Mouse (Mus musculus) heart, postnatal 25 days (tissue): ENCODE results near the gene Rbx1. TPM values are rescaled to one million over a fixed set of nuclear protein-coding genes. Genes with fewer than 3 reads are reported as not detected.

Source experiments
- DNase-seq: peaks from one replicate; pipeline ENCODE4 v3.0.0; 2022; ENCODE audit warnings: low spot score
- intact Hi-C: fragments of 180-260 bp; cut with DNase I; formaldehyde crosslinking; loops from one replicate; pipeline ENCODE4 v1.15.1; 2025
- total RNA-seq, 2 experiments: library from RNA; stranded (reverse); gene quantifications; 2 replicates each; pipeline ENCODE4 v1.2.3; 2021

Rbx1 gene
- total RNA-seq, 2 experiments from 2014 or later = 116 to 128 TPM

- DNase-seq = no peak
- intact Hi-C loops = no loop called here
Measured at GRCm38 (mm10) chr15:81480977-81481379, 14.9 kb downstream of the Rbx1 start.

- DNase-seq = no peak
- intact Hi-C loops = no loop called here
Measured at GRCm38 (mm10) chr15:81482966-81483365, 16.9 kb downstream of the Rbx1 start.

- DNase-seq = no peak
- intact Hi-C loops = no loop called here
Measured at GRCm38 (mm10) chr15:81483691-81484090, 17.6 kb downstream of the Rbx1 start.

- DNase-seq = no peak
- intact Hi-C loops = no loop called here
Measured at GRCm38 (mm10) chr15:81485483-81485882, 19.4 kb downstream of the Rbx1 start.

GRCm38 (mm10) chr15:81503466-81503865, 37.4 kb downstream of the Rbx1 start:
- no peak for DNase-seq
- intact Hi-C loops = no loop called here

GRCm38 (mm10) chr15:81503995-81504394, 37.9 kb downstream of the Rbx1 start:
- intact Hi-C loops = no loop called here
- no peak for DNase-seq

- DNase-seq = no peak
- intact Hi-C loops = no loop called here
Measured at GRCm38 (mm10) chr15:81507201-81507600, 41.1 kb downstream of the Rbx1 start.

GRCm38 (mm10) chr15:81510621-81511020, 44.5 kb downstream of the Rbx1 start:
- no peak for DNase-seq
- intact Hi-C loops = loop anchor here (5.0 kb wide), 1 partner anchor 43 kb away; the partner anchor contains the start of gene Rbx1

GRCm38 (mm10) chr15:81511601-81512261, 45.6 kb downstream of the Rbx1 start:
- peak; percentile 19 for DNase-seq
- intact Hi-C loops = loop anchor here (5.0 kb wide), 1 partner anchor 44 kb away; the partner anchor contains the start of gene Rbx1

GRCm38 (mm10) chr15:81514111-81514971, 48.2 kb downstream of the Rbx1 start:
- intact Hi-C loops = loop anchor here (2.0 to 5.0 kb wide), 2 partner anchors 47 to 70 kb away; partner anchors contain the start of genes Ep300 and Rbx1
- DNase-seq = peak; percentile 80

GRCm38 (mm10) chr15:81515221-81515620, 49.1 kb downstream of the Rbx1 start:
- no peak for DNase-seq
- intact Hi-C loops = loop anchor here (2.0 kb wide), 1 partner anchor 70 kb away; the partner anchor contains the start of gene Ep300

- no peak for DNase-seq
- intact Hi-C loops = no loop called here
Measured at GRCm38 (mm10) chr15:81518031-81518430, 51.9 kb downstream of the Rbx1 start.

GRCm38 (mm10) chr15:81518761-81519160, 52.7 kb downstream of the Rbx1 start:
- intact Hi-C loops = no loop called here
- no peak for DNase-seq

GRCm38 (mm10) chr15:81522036-81522751, 56.1 kb downstream of the Rbx1 start:
- intact Hi-C loops = no loop called here
- DNase-seq = peak; percentile 64

GRCm38 (mm10) chr15:81522761-81523168, 56.7 kb downstream of the Rbx1 start:
- no peak for DNase-seq
- intact Hi-C loops = no loop called here

- peak; percentile 87 for DNase-seq
- intact Hi-C loops = no loop called here
Measured at GRCm38 (mm10) chr15:81523169-81523871, 57.2 kb downstream of the Rbx1 start.

GRCm38 (mm10) chr15:81523901-81524300, 57.8 kb downstream of the Rbx1 start:
- intact Hi-C loops = no loop called here
- no peak for DNase-seq
